ENCODE assay signal across 11 mouse cellular contexts in genomic region chr12:37240975-37241565, GRCm38 (mm10). TPM values are rescaled to one million over a fixed set of nuclear protein-coding genes. Genes with fewer than 3 reads are reported as not detected.
DNase-seq lines count a peak whose midpoint lies in the region; ATAC-seq and TF ChIP-seq lines count a peak whose summit lies in the region.
"Had no signal": no experiment of that assay in that cellular context is flagged by ENCODE, and none has a peak within 500 bp of the region (broad histone marks: within the 10 kb centered on the region; RNA-seq: fewer than 3 reads in every experiment).

No protein-coding gene starts in this region.

- H3K4me2 ChIP-seq in hindbrain, postnatal 0 days (ENCODE audit: low read depth, low read length), result peak overlapping the region; percentile 33; the same call in 1 of the 2 replicates
- H3K4me2 ChIP-seq in hindbrain, embryonic 11.5 days (replicated peaks; ENCODE audit: low read depth, low read length), result no peak overlapping the region
- peak overlapping the region; percentile 48 for H3K4me2 ChIP-seq in CH12.LX (ENCODE audit: insufficient read depth, low read depth, poor library complexity, severe bottlenecking)
- peak overlapping the region; percentile 59 for H3K4me2 ChIP-seq in liver, postnatal 0 days (ENCODE audit: low read depth, low read length)
- H3K4me2 ChIP-seq: kidney, embryonic 15.5 days; midbrain, embryonic 13.5 days had no signal

- no peak overlapping the region for H3K9ac ChIP-seq in hindbrain, postnatal 0 days (replicated peaks; ENCODE audit: low read length)
- no peak overlapping the region for H3K9ac ChIP-seq in hindbrain, embryonic 11.5 days (ENCODE audit: low read depth, low read length)
- 0 out of 2 replicates have a peak overlapping the region, but pooled peaks have one; percentile 9 for H3K9ac ChIP-seq in CH12.LX (ENCODE audit: insufficient read depth, low read depth)
- H3K9ac ChIP-seq in liver, postnatal 0 days (replicated peaks), result peak overlapping the region; percentile 1; the same call in 1 of the 2 replicates
- H3K9ac ChIP-seq: kidney, embryonic 15.5 days; midbrain, embryonic 13.5 days had no signal

- no peak overlapping the region for H3K4me3 ChIP-seq in hindbrain, postnatal 0 days (ENCODE audit: low read length)
- no peak overlapping the region for H3K4me3 ChIP-seq in hindbrain, embryonic 11.5 days (ENCODE audit: low read depth, low read length)
- H3K4me3 ChIP-seq in CH12.LX (replicated peaks in 1 of 3; ENCODE audit: low read depth in 2 of 3, low read length in 2 of 3, poor library complexity in 1 of 3), result peak overlapping the region in 1 of 3 experiments; percentile 34
- no peak overlapping the region; the same call in 1 of the 2 replicates for H3K4me3 ChIP-seq in cortical plate, adult 2 months (ENCODE audit: insufficient read depth, low read length)
- H3K4me3 ChIP-seq in liver, postnatal 0 days (ENCODE audit: low read depth, low read length), result peak overlapping the region; percentile 51
- H3K4me3 ChIP-seq: kidney, embryonic 15.5 days; midbrain, embryonic 13.5 days had no signal

- in situ Hi-C loops in CH12.LX (cut with MboI; ENCODE audit: low pct_ligation_motif_present, low pct_unique_long_range_greater_than_20kb, low sequenced_read_pairs), result no loop called here

- H3K4me1 ChIP-seq in hindbrain, postnatal 0 days (ENCODE audit: insufficient read depth, low read length), result no peaks in the 10 kb centered on the region
- H3K4me1 ChIP-seq in hindbrain, embryonic 11.5 days (replicated peaks; ENCODE audit: control insufficient read depth, insufficient read depth, low read length), result no peaks in the 10 kb centered on the region
- peaks cover 0 to 5% of the 10 kb centered on the region in 2 experiments; a peak in 2 of 4 replicates for H3K4me1 ChIP-seq in CH12.LX (ENCODE audit: control insufficient read depth in 1 of 2, insufficient read depth in 2 of 2)
- H3K4me1 ChIP-seq in cortical plate, adult 2 months (ENCODE audit: control insufficient read depth, insufficient read depth, low read length), result no peaks in the 10 kb centered on the region
- H3K4me1 ChIP-seq in liver, postnatal 0 days (ENCODE audit: insufficient read depth), result no peaks in the 10 kb centered on the region
- H3K4me1 ChIP-seq: kidney, embryonic 15.5 days; midbrain, embryonic 13.5 days had no signal

- 0 out of 2 replicates have a peak overlapping the region, but pooled peaks have one; percentile 64 for H3K27ac ChIP-seq in hindbrain, postnatal 0 days
- H3K27ac ChIP-seq in hindbrain, embryonic 11.5 days (ENCODE audit: low read depth, low read length), result no peak overlapping the region
- no peak overlapping the region for H3K27ac ChIP-seq in CH12.LX (ENCODE audit: insufficient read depth, low read depth)
- peak overlapping the region; percentile 33 for H3K27ac ChIP-seq in cortical plate, adult 2 months (ENCODE audit: insufficient read depth, low read length)
- H3K27ac ChIP-seq in liver, postnatal 0 days (ENCODE audit: low read depth), result peak overlapping the region; percentile 95
- H3K27ac ChIP-seq: kidney, embryonic 15.5 days; midbrain, embryonic 13.5 days had no signal

- TF ChIP-seq CTCF in hindbrain, postnatal 0 days (IDR thresholded peaks at IDR 0.05; ENCODE audit: low read depth), result no peak
- TF ChIP-seq CTCF in CH12.LX (conservative IDR thresholded peaks at IDR 0.05 in 1 of 2, IDR thresholded peaks at IDR 0.05 in 1 of 2; ENCODE audit: low read depth in 2 of 2, low read length in 2 of 2), result no peak
- no peak for TF ChIP-seq CTCF in cortical plate, adult 2 months (IDR thresholded peaks at IDR 0.05; ENCODE audit: extremely low read depth, insufficient read depth, low read length)
- TF ChIP-seq CTCF in liver, postnatal 0 days (IDR thresholded peaks at IDR 0.05; ENCODE audit: low read depth), result no peak

- 81% methylated on average over 5 of the region's 5 CpGs for WGBS in hindbrain, postnatal 0 days
- 79% methylated on average over 5 of the region's 5 CpGs for WGBS in hindbrain, embryonic 11.5 days
- WGBS in liver, postnatal 0 days (ENCODE audit: insufficient replicate concordance), result 53% methylated on average over 5 of the region's 5 CpGs

- H3K79me2 ChIP-seq in CH12.LX (replicated peaks; ENCODE audit: control insufficient read depth, extremely low read depth, insufficient read depth, poor library complexity, severe bottlenecking), result no peaks in the 10 kb centered on the region

- TF ChIP-seq RAD21 in CH12.LX (IDR thresholded peaks at IDR 0.05; ENCODE audit: low read depth, low read length), result no peak

- no peak for ATAC-seq in hindbrain, postnatal 0 days
- ATAC-seq in hindbrain, embryonic 11.5 days (ENCODE audit: low FRiP score), result no peak
- ATAC-seq in liver, postnatal 0 days, result peak; percentile 83
- ATAC-seq: midbrain, embryonic 13.5 days; Patski had no signal

- no peak for DNase-seq in hindbrain, postnatal 0 days (ENCODE audit: low spot score)
- no peak for DNase-seq in hindbrain, embryonic 11.5 days (ENCODE audit: low spot score)
- no peak for DNase-seq in CH12.LX (ENCODE audit: extremely low read depth)
- DNase-seq in liver, postnatal 0 days, result peak; percentile 12
- DNase-seq in retina, embryonic 14.5 days (ENCODE audit: low spot score), result no peak
- DNase-seq in yolk sac, embryonic 10.5 days (ENCODE audit: low spot score), result no peak
- DNase-seq: thymus, postnatal 36 days had no signal

- no peaks in the 10 kb centered on the region for H3K36me3 ChIP-seq in hindbrain, postnatal 0 days (ENCODE audit: insufficient read depth, low read length)
- no peaks in the 10 kb centered on the region for H3K36me3 ChIP-seq in hindbrain, embryonic 11.5 days (ENCODE audit: control insufficient read depth, insufficient read depth, low read length)
- H3K36me3 ChIP-seq in CH12.LX (replicated peaks in 1 of 2; ENCODE audit: control insufficient read depth in 1 of 2, insufficient read depth in 1 of 2, low read length in 1 of 2), result no peaks in the 10 kb centered on the region
- no peaks in the 10 kb centered on the region for H3K36me3 ChIP-seq in liver, postnatal 0 days (replicated peaks; ENCODE audit: insufficient read depth, low read length)
- H3K36me3 ChIP-seq: kidney, embryonic 15.5 days; midbrain, embryonic 13.5 days had no signal

- H3K27me3 ChIP-seq in hindbrain, postnatal 0 days (ENCODE audit: insufficient read depth, low read length), result no peaks in the 10 kb centered on the region
- H3K27me3 ChIP-seq in hindbrain, embryonic 11.5 days (ENCODE audit: control insufficient read depth, insufficient read depth, low read length), result no peaks in the 10 kb centered on the region
- no peaks in the 10 kb centered on the region for H3K27me3 ChIP-seq in CH12.LX (replicated peaks)
- H3K27me3 ChIP-seq in liver, postnatal 0 days (ENCODE audit: insufficient read depth, low read length), result no peaks in the 10 kb centered on the region
- H3K27me3 ChIP-seq: kidney, embryonic 15.5 days; midbrain, embryonic 13.5 days; Patski had no signal

- no peak for TF ChIP-seq EP300 in CH12.LX (IDR thresholded peaks at IDR 0.05; ENCODE audit: low read length)
- TF ChIP-seq EP300 in liver, postnatal 0 days (IDR thresholded peaks at IDR 0.05; ENCODE audit: low read depth), result no peak

- dilution Hi-C loops in CH12.LX (cut with MboI; ENCODE audit: extremely low pct_ligation_motif_present, extremely low pct_unique_long_range_greater_than_20kb, low sequenced_read_pairs), result no loop called here

- no peak for TF ChIP-seq POLR2A in CH12.LX (IDR thresholded peaks at IDR 0.05; ENCODE audit: low read depth, low read length)
- no peak for TF ChIP-seq POLR2A in cortical plate, adult 2 months (IDR thresholded peaks at IDR 0.05; ENCODE audit: extremely low read depth, insufficient read depth, low read length)

- H3K9me3 ChIP-seq in hindbrain, postnatal 0 days (ENCODE audit: low read length), result no peaks in the 10 kb centered on the region
- no peaks in the 10 kb centered on the region for H3K9me3 ChIP-seq in hindbrain, embryonic 11.5 days (ENCODE audit: control insufficient read depth, low read length)
- no peaks in the 10 kb centered on the region for H3K9me3 ChIP-seq in CH12.LX (replicated peaks; ENCODE audit: low read length)
- H3K9me3 ChIP-seq in liver, postnatal 0 days (ENCODE audit: low read length), result no peaks in the 10 kb centered on the region
- H3K9me3 ChIP-seq: kidney, embryonic 15.5 days; midbrain, embryonic 13.5 days had no signal

TF ChIP-seq in CH12.LX, 34 proteins besides CTCF, POLR2A, EP300 and RAD21:
- TF ChIP-seq NRF1 (IDR thresholded peaks at IDR 0.05; ENCODE audit: low read depth, low read length) (no peak), ETS1 (conservative IDR thresholded peaks at IDR 0.05; ENCODE audit: low read depth, low read length) (no peak), MAX (IDR thresholded peaks at IDR 0.05; ENCODE audit: low read length) (no peak)

RNA-seq across cellular contexts. Expression of gene Agmo, which starts 0.4 kb away (rescaled TPM):
- total RNA-seq in hindbrain, postnatal 0 days (2014; rRNA removed), result 1.9 and 2.4 TPM in 2 replicates
- polyA plus RNA-seq in hindbrain, postnatal 0 days (2015; fragmentation: Nextera tagmentation; extraction: Ambion mirVana), result 2.5 TPM in 2 replicates
- polyA plus RNA-seq in hindbrain, embryonic 11.5 days (2014; fragmentation: Nextera tagmentation; extraction: Ambion mirVana), result 0.33 and 0.71 TPM in 2 replicates
- 0.21 and 0.29 TPM in 2 replicates for total RNA-seq in CH12.LX (2012; rRNA removed)
- total RNA-seq in CH12.LX (2014; rRNA removed), result 0.78 and 0.89 TPM in 2 replicates
- 0.52 and 0.61 TPM in 2 replicates for polyA plus RNA-seq in CH12.LX (2012; ENCODE audit: insufficient read length, low read depth)
- polyA plus RNA-seq in cortical plate, adult 2 months (2012; rRNA removed), result 5.8 and 6.5 TPM in 2 replicates
- 37.2 and 43.3 TPM in 2 replicates for polyA plus RNA-seq in liver, postnatal 0 days (2015; fragmentation: Nextera tagmentation; extraction: Ambion mirVana)
- polyA plus RNA-seq: Patski had no signal

Comparison
In these comparisons a context has a peak if more than half of its experiments do, and no peak if none do; other contexts are left out.
1. H3K27ac ChIP-seq: peak in hindbrain, postnatal 0 days (single experiment), cortical plate, adult 2 months (single experiment) and liver, postnatal 0 days (single experiment); none in hindbrain, embryonic 11.5 days (single experiment) and CH12.LX (single experiment).
2. H3K9ac ChIP-seq: peak in CH12.LX (single experiment) and liver, postnatal 0 days (single experiment); none in hindbrain, postnatal 0 days (single experiment) and hindbrain, embryonic 11.5 days (single experiment).